Mouse (Mus musculus): ENCODE data around the gene Tesk1.

DNA sequence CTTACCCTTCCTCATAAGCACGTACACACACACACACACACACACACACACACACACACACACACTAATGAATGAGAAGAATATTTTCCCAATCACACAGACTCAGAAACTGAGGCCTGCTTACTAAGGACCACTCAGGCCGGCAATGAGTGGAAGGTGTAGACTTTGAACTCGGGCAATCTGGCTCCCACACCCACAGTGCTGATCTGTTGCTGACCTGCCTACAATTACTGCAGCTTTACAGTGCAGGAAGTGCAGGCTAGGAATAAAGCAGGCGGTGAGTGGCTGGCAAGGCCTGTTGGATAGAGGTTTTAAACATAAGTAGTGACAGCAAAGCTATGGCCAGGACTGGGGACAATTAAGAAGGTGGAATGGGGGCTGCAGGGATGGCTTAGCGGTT is 39.2 kb downstream of the Tesk1 start:
- TF ChIP-seq CTCF (IDR thresholded peaks at IDR 0.05; ENCODE audit: low read depth, low read length), result no peak
- no peak for TF ChIP-seq POLR2A (IDR thresholded peaks at IDR 0.05; ENCODE audit: extremely low read depth, insufficient read depth, low read length)

Data from liver, adult 2 months (tissue).